Mouse (Mus musculus) heart, embryonic 16.5 days (tissue): ENCODE data around the gene Nlrc4. TPM values are rescaled to one million over a fixed set of nuclear protein-coding genes. Genes with fewer than 3 reads are reported as not detected.

Source experiments
- ATAC-seq: fragments of 200-750 bp; cut with Nextera tagmentation; replicated peaks from 2 replicates; pipeline ENCODE4 v1.8.0; 2017; ENCODE audit warnings: moderate number of reproducible peaks; ENCODE audit not compliant: insufficient read depth, low FRiP score; ENCODE audit errors: extremely low read depth
- H3K27ac ChIP-seq: fragments of 300-500 bp; sonication (generic); 2 replicates; pipeline ENCODE4 v1.5.1; 2014; ENCODE audit warnings: mild to moderate bottlenecking, low read length, control low read depth, moderate library complexity
- H3K27me3 ChIP-seq: fragments of 300-500 bp; sonication (generic); 2 replicates; pipeline ENCODE4 v1.6.1; 2014; ENCODE audit warnings: low read length, mixed read lengths; ENCODE audit not compliant: control insufficient read depth, insufficient read depth
- H3K36me3 ChIP-seq: fragments of 300-500 bp; sonication (generic); 2 replicates; pipeline ENCODE4 v1.6.1; 2014; ENCODE audit not compliant: control insufficient read depth, insufficient read depth
- H3K4me1 ChIP-seq: fragments of 300-500 bp; sonication (generic); 2 replicates; pipeline ENCODE4 v1.6.1; 2014; ENCODE audit warnings: low read length, mixed read lengths; ENCODE audit not compliant: control insufficient read depth, insufficient read depth
- H3K4me2 ChIP-seq: fragments of 300-500 bp; sonication (generic); 2 replicates; pipeline ENCODE4 v1.6.1; 2014; ENCODE audit warnings: low read depth, mild to moderate bottlenecking, control low read depth, low read length
- H3K4me3 ChIP-seq: fragments of 300-500 bp; sonication (generic); 2 replicates; pipeline ENCODE4 v1.5.1; 2014; ENCODE audit warnings: mild to moderate bottlenecking, control low read depth, low read length
- H3K9ac ChIP-seq: fragments of 300-500 bp; sonication (generic); 2 replicates; pipeline ENCODE4 v1.6.1; 2014; ENCODE audit warnings: low read length, control low read depth
- H3K9me3 ChIP-seq: fragments of 300-500 bp; sonication (generic); replicated peaks from 2 replicates; pipeline ENCODE4 v1.6.1; 2016; ENCODE audit warnings: low read length; ENCODE audit not compliant: control insufficient read depth
- WGBS: fragments of 180-500 bp; shearing (Covaris S2); extraction: QIAGEN DNeasy Blood & Tissue Kit; methylation state at CpG from one replicate; pipeline ENCODE4 v1.1.7; 2014; 5-methylcytosine and 5-hydroxymethylcytosine counted together
- polyA plus RNA-seq: library from polyadenylated mRNA; unstranded; fragments of >200 nt; fragmentation: Nextera tagmentation; extraction: Ambion mirVana; gene quantifications from 2 replicates; pipeline ENCODE4 v1.2.1, GENCODE M21; 2015

Gene Nlrc4
- polyA plus RNA-seq, 1 experiment from 2014 or later = 0.28 TPM

- Histone ChIP-seq H3K4me2 (no peak overlapping the region), H3K27me3 (no peaks in the 10 kb centered on the region), H3K36me3 (no peaks in the 10 kb centered on the region), H3K4me1 (no peaks in the 10 kb centered on the region), H3K27ac (no peak overlapping the region), H3K9me3 (no peaks in the 10 kb centered on the region), H3K9ac (no peak overlapping the region), H3K4me3 (no peak overlapping the region)
- WGBS = 83% methylated on average over 10 of the region's 10 CpGs
- ATAC-seq = no peak
Observed at GRCm38 (mm10) chr17:74449776-74450175, 9.2 kb downstream of the Nlrc4 start.

- WGBS = 59% methylated on average over 5 of the region's 5 CpGs
- Histone ChIP-seq H3K9me3 (no peaks in the 10 kb centered on the region), H3K27me3 (no peaks in the 10 kb centered on the region), H3K9ac (no peak overlapping the region), H3K4me2 (no peak overlapping the region), H3K4me1 (no peaks in the 10 kb centered on the region), H3K27ac (no peak overlapping the region), H3K4me3 (no peak overlapping the region), H3K36me3 (no peaks in the 10 kb centered on the region)
- no peak for ATAC-seq
Observed at GRCm38 (mm10) chr17:74440486-74440885, 18.5 kb downstream of the Nlrc4 start.

- 76% methylated on average over 9 of the region's 9 CpGs for whole genome bisulfite sequencing
- Histone ChIP-seq H3K27ac (no peak overlapping the region), H3K4me3 (no peak overlapping the region), H3K4me2 (no peak overlapping the region), H3K9me3 (no peaks in the 10 kb centered on the region), H3K27me3 (no peaks in the 10 kb centered on the region), H3K9ac (no peak overlapping the region), H3K36me3 (no peaks in the 10 kb centered on the region), H3K4me1 (no peaks in the 10 kb centered on the region)
- ATAC-seq = no peak
Observed at GRCm38 (mm10) chr17:74437762-74438161, 21.2 kb downstream of the Nlrc4 start.

- H3K9ac ChIP-seq = no peak overlapping the region
- no peak overlapping the region for H3K4me2 ChIP-seq
- H3K36me3 ChIP-seq = no peaks in the 10 kb centered on the region
- no peaks in the 10 kb centered on the region for H3K27me3 ChIP-seq
- H3K9me3 ChIP-seq = no peaks in the 10 kb centered on the region
- peaks cover 9% of the 10 kb centered on the region; the same call in 1 of the 2 replicates for H3K4me1 ChIP-seq
- no peak overlapping the region for H3K4me3 ChIP-seq
- no peak overlapping the region for H3K27ac ChIP-seq
- no peak for ATAC-seq
- WGBS = 67% methylated on average over 5 of the region's 5 CpGs
Observed at GRCm38 (mm10) chr17:74432631-74433030, 26.3 kb downstream of the Nlrc4 start.

- WGBS = 69% methylated on average over 13 of the region's 13 CpGs
- no peak overlapping the region for H3K27ac ChIP-seq
- H3K4me1 ChIP-seq = peaks cover 9% of the 10 kb centered on the region; the same call in 1 of the 2 replicates
- no peak for ATAC-seq
- H3K9ac ChIP-seq = no peak overlapping the region
- H3K27me3 ChIP-seq = no peaks in the 10 kb centered on the region
- peaks cover 6% of the 10 kb centered on the region; the same call in 1 of the 2 replicates for H3K36me3 ChIP-seq
- no peak overlapping the region for H3K4me2 ChIP-seq
- no peak overlapping the region for H3K4me3 ChIP-seq
- no peaks in the 10 kb centered on the region for H3K9me3 ChIP-seq
Observed at GRCm38 (mm10) chr17:74431481-74431880, 27.5 kb downstream of the Nlrc4 start.

GRCm38 (mm10) chr17:74430074-74430473 lies 28.9 kb downstream of the Nlrc4 start:
- Histone ChIP-seq H3K4me3 (no peak overlapping the region), H3K36me3 (peaks cover 6% of the 10 kb centered on the region; the same call in 1 of the 2 replicates), H3K27me3 (no peaks in the 10 kb centered on the region), H3K9ac (no peak overlapping the region), H3K9me3 (no peaks in the 10 kb centered on the region), H3K4me2 (no peak overlapping the region), H3K4me1 (peaks cover 9% of the 10 kb centered on the region; the same call in 1 of the 2 replicates), H3K27ac (no peak overlapping the region)
- ATAC-seq = no peak; the same call in 1 of the 2 replicates
- WGBS = 66% methylated on average over 8 of the region's 8 CpGs

- 72% methylated on average over 12 of the region's 12 CpGs for WGBS
- Histone ChIP-seq H3K9me3 (no peaks in the 10 kb centered on the region), H3K36me3 (peaks cover 27% of the 10 kb centered on the region), H3K4me2 (no peak overlapping the region), H3K9ac (no peak overlapping the region), H3K27ac (no peak overlapping the region), H3K4me3 (no peak overlapping the region), H3K27me3 (no peaks in the 10 kb centered on the region), H3K4me1 (peaks cover 4% of the 10 kb centered on the region; the same call in 1 of the 2 replicates)
- peak; percentile 88 for ATAC-seq
Observed at GRCm38 (mm10) chr17:74424401-74425005, 34.4 kb downstream of the Nlrc4 start.

- 84% methylated on average over 2 of the region's 2 CpGs for WGBS
- Histone ChIP-seq H3K36me3 (peaks cover 32% of the 10 kb centered on the region), H3K27me3 (no peaks in the 10 kb centered on the region), H3K9me3 (no peaks in the 10 kb centered on the region), H3K9ac (no peak overlapping the region), H3K4me3 (no peak overlapping the region), H3K27ac (no peak overlapping the region), H3K4me1 (peaks cover 4% of the 10 kb centered on the region; the same call in 1 of the 2 replicates), H3K4me2 (no peak overlapping the region)
- no peak for ATAC-seq
Observed at GRCm38 (mm10) chr17:74420656-74421055, 38.3 kb downstream of the Nlrc4 start.

GRCm38 (mm10) chr17:74418171-74418570 lies 40.8 kb downstream of the Nlrc4 start:
- no peak for ATAC-seq
- no peaks in the 10 kb centered on the region for H3K4me1 ChIP-seq
- no peak overlapping the region for H3K27ac ChIP-seq
- no peak overlapping the region for H3K4me2 ChIP-seq
- H3K9ac ChIP-seq = no peak overlapping the region
- H3K4me3 ChIP-seq = no peak overlapping the region
- H3K36me3 ChIP-seq = peaks cover 34% of the 10 kb centered on the region
- no peaks in the 10 kb centered on the region for H3K27me3 ChIP-seq
- 73% methylated on average over 4 of the region's 4 CpGs for WGBS
- H3K9me3 ChIP-seq = no peaks in the 10 kb centered on the region
